Mouse (Mus musculus) liver, embryonic 14.5 days (tissue): Measurements from ENCODE around the gene Rimbp2.

Source experiments
- CTCF ChIP-seq: IDR thresholded peaks from 2 replicates; pipeline ENCODE4 v1.5.1; 2016; ENCODE audit warnings: antibody characterized with exemption, low read depth, control low read depth
- EP300 ChIP-seq: IDR thresholded peaks from 2 replicates; pipeline ENCODE4 v1.6.1; 2016; ENCODE audit warnings: antibody characterized with exemption, low read depth

DNA sequence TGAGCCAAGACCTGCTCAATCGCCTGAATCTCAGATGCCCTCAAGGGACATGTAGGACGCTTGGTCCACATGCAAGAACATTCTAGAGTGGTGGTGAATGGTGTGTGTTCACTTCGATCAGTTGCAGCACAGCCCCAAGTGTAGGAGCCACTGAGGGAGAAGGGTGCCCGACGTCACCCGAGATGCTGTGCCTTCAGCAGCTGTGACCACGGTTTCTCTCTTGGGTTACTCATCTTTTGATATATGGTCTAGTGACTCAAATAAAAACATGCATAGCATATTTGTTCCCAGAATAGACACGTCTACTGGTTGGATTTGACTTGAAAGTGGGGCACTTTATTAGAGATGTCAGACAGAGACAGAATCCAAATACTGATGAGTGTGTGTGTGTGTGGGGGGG lies 105.5 kb downstream of the Rimbp2 start:
- no peak for TF ChIP-seq CTCF
- no peak for TF ChIP-seq EP300
